ENCODE assay signal across 19 mouse cellular contexts in the genomic region with DNA sequence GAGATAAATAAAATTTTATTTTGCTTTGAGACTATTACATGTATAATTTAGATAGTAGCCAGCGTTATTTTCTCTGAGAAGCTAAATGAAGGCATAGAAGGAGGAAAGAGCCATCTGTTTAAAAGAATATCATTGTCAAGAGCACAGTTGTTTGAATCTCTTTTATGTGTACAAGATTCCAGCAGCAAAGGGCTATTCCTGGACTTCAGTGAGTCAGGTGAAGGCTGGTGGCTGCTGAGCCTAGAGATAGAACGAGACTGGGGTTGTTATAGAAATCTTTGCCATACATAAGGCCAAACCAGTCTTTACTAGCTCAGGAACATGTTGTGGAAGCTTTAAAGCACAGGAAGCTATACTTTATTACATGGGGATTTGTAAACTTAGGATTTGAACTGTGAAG.
DNase-seq lines count a peak whose midpoint lies in the region; ATAC-seq lines count a peak whose summit lies in the region.
"Had no signal": no experiment of that assay in that cellular context is flagged by ENCODE, and none has a peak within 500 bp of the region (broad histone marks: within the 10 kb centered on the region; RNA-seq: fewer than 3 reads in every experiment).

No protein-coding gene starts in this region.

- peak; percentile 93 for ATAC-seq in frontal cortex, adult (ENCODE audit: low TSS enrichment)
- ATAC-seq: activated CD4-positive, CD25-positive, alpha-beta regulatory T cell, adult 4 months; CD4-positive, CD25-positive, alpha-beta regulatory T cell, adult 4 months; forebrain, embryonic 13.5 days; forebrain, embryonic 15.5 days; forebrain, postnatal 0 days; Patski had no signal

- no peak for DNase-seq in frontal cortex, postnatal 10 days (ENCODE audit: low spot score in 2 of 2)
- peak; percentile 3 to 16 for DNase-seq in right cerebral cortex, adult 2 months (ENCODE audit: low spot score in 2 of 2)
- DNase-seq in right cerebral cortex, postnatal 25 days: no peak
- no peak for DNase-seq in adrenal gland, postnatal 10 days
- DNase-seq: adrenal gland, adult 8-10 months; adrenal gland, postnatal 25 days; B cell, adult 2 months; cerebellum, adult 11-12 months; cerebellum, adult 2 months; cerebellum, adult 9-10 months; cerebellum, postnatal 10 days; cerebellum, postnatal 25 days; forebrain, postnatal 0 days had no signal

Comparison
In these comparisons a context has a peak if more than half of its experiments do, and no peak if none do; other contexts are left out.
1. DNase-seq: peak in right cerebral cortex, adult 2 months (2 of 2); none in frontal cortex, postnatal 10 days (0 of 2), right cerebral cortex, postnatal 25 days (single experiment) and adrenal gland, postnatal 10 days (single experiment).